In genomic region chr3:107776295-107776694, GRCm38 (mm10) we compare ENCODE assay signal across 13 mouse cellular contexts. TPM values are rescaled to one million over a fixed set of nuclear protein-coding genes. Genes with fewer than 3 reads are reported as not detected.
DNase-seq lines count a peak whose midpoint lies in the region; ATAC-seq and TF ChIP-seq lines count a peak whose summit lies in the region.
"Had no signal": no experiment of that assay in that cellular context is flagged by ENCODE, and none has a peak within 500 bp of the region (broad histone marks: within the 10 kb centered on the region; RNA-seq: fewer than 3 reads in every experiment).

No protein-coding gene starts in this region.

- no peaks in the 10 kb centered on the region for H3K79me2 ChIP-seq in myocyte (ENCODE audit: control insufficient read depth, insufficient read depth)

- intact Hi-C loops in heart, postnatal 14 days (cut with DNase I) = no loop called here

- TF ChIP-seq EP300 in ES-Bruce4 (IDR thresholded peaks at IDR 0.05; ENCODE audit: insufficient read depth, low read depth, low read length) = 0 out of 2 replicates have a peak, but pooled peaks have one; percentile 19

- no peak overlapping the region for H3K9ac ChIP-seq in kidney, postnatal 0 days (ENCODE audit: low read depth, low read length)
- no peak overlapping the region for H3K9ac ChIP-seq in ES-Bruce4 (ENCODE audit: low read depth, poor library complexity, severe bottlenecking)
- H3K9ac ChIP-seq: forebrain, postnatal 0 days; liver, embryonic 13.5 days had no signal

- H3K4me3 ChIP-seq in kidney, postnatal 0 days (replicated peaks; ENCODE audit: low read depth, low read length) = no peak overlapping the region
- H3K4me3 ChIP-seq in ES-Bruce4 (ENCODE audit: low read depth, low read length) (no peak overlapping the region), myocyte (no peak overlapping the region)
- H3K4me3 ChIP-seq: liver, embryonic 13.5 days had no signal

- H3K4me2 ChIP-seq in kidney, postnatal 0 days (ENCODE audit: low read length) = no peak overlapping the region
- H3K4me2 ChIP-seq in myocyte (ENCODE audit: low read depth) = peak overlapping the region; percentile 75
- H3K4me2 ChIP-seq: liver, embryonic 13.5 days had no signal

- peaks cover 9% of the 10 kb centered on the region; the same call in 1 of the 2 replicates for H3K4me1 ChIP-seq in kidney, postnatal 0 days (replicated peaks; ENCODE audit: insufficient read depth, low read length)
- H3K4me1 ChIP-seq in ES-Bruce4 (ENCODE audit: control insufficient read depth, insufficient read depth, low read length) = no peaks in the 10 kb centered on the region
- H3K4me1 ChIP-seq: liver, embryonic 13.5 days had no signal

- H3K27ac ChIP-seq in kidney, postnatal 0 days = no peak overlapping the region
- no peak overlapping the region for H3K27ac ChIP-seq in ES-Bruce4 (ENCODE audit: insufficient read depth, low read length)
- H3K27ac ChIP-seq: liver, embryonic 13.5 days had no signal

- WGBS in kidney, postnatal 0 days = 34% methylated on average over 3 of the region's 3 CpGs

- H3ac ChIP-seq in myocyte (ENCODE audit: control insufficient read depth, insufficient read length) = no peak overlapping the region

- peak; percentile 94 for DNase-seq in heart, adult 11 months
- DNase-seq in heart, postnatal 14 days = no peak
- no peak for DNase-seq in kidney, postnatal 0 days (ENCODE audit: low spot score)
- no peak for DNase-seq in kidney, postnatal 25 days
- no peak for DNase-seq in cerebellum, postnatal 10 days
- DNase-seq in ovary, adult 18-20 months (ENCODE audit: low spot score) = no peak
- DNase-seq: adrenal gland, adult 8-10 months; forebrain, postnatal 0 days; kidney, adult 9 months; liver, embryonic 13.5 days; thymus, postnatal 36 days had no signal

- no peak for TF ChIP-seq CTCF in kidney, postnatal 0 days (IDR thresholded peaks at IDR 0.05; ENCODE audit: low read depth)
- TF ChIP-seq CTCF in ES-Bruce4 (IDR thresholded peaks at IDR 0.05; ENCODE audit: low read depth, low read length) = no peak

- H3K36me3 ChIP-seq in kidney, postnatal 0 days (ENCODE audit: insufficient read depth, low read length) = no peaks in the 10 kb centered on the region
- no peaks in the 10 kb centered on the region for H3K36me3 ChIP-seq in ES-Bruce4 (ENCODE audit: control insufficient read depth, insufficient read depth, low read length, poor library complexity, severe bottlenecking)
- H3K36me3 ChIP-seq in myocyte (ENCODE audit: control insufficient read depth, insufficient read depth) = no peaks in the 10 kb centered on the region
- H3K36me3 ChIP-seq: liver, embryonic 13.5 days had no signal

- no peaks in the 10 kb centered on the region for H3K9me3 ChIP-seq in kidney, postnatal 0 days (replicated peaks; ENCODE audit: low read length)
- no peaks in the 10 kb centered on the region; the same call in 1 of the 2 replicates for H3K9me3 ChIP-seq in ES-Bruce4 (replicated peaks; ENCODE audit: control insufficient read depth, insufficient read depth, low read length, poor library complexity, severe bottlenecking)
- H3K9me3 ChIP-seq: liver, embryonic 13.5 days had no signal

- no peaks in the 10 kb centered on the region for H3K27me3 ChIP-seq in kidney, postnatal 0 days (ENCODE audit: insufficient read depth, low read length)
- H3K27me3 ChIP-seq in ES-Bruce4 (ENCODE audit: control insufficient read depth, insufficient read depth, low read length, poor library complexity, severe bottlenecking) = no peaks in the 10 kb centered on the region
- no peaks in the 10 kb centered on the region for H3K27me3 ChIP-seq in myocyte (ENCODE audit: control insufficient read depth, insufficient read depth, insufficient read length)

- TF ChIP-seq POLR2A in ES-Bruce4 (IDR thresholded peaks at IDR 0.05; ENCODE audit: insufficient read depth, low read length) = no peak
- peak; percentile 17 for TF ChIP-seq POLR2A in myocyte (IDR thresholded peaks at IDR 0.05; ENCODE audit: insufficient read length, low read depth)

- 0 out of 2 replicates have a peak, but pooled peaks have one; percentile 13 for ATAC-seq in kidney, postnatal 0 days (replicated peaks; ENCODE audit: low FRiP score, low read depth)
- ATAC-seq: forebrain, postnatal 0 days had no signal

TF ChIP-seq in myocyte, 11 proteins besides CTCF, POLR2A, EP300 and RAD21:
- TF ChIP-seq MYOG (IDR thresholded peaks at IDR 0.05; ENCODE audit: control insufficient read depth in 1 of 3, insufficient read depth in 1 of 3, insufficient read length in 2 of 3, low read depth in 2 of 3) (peak in 2 of 3 experiments; percentile 70 to 88), REST (IDR thresholded peaks at IDR 0.05; ENCODE audit: insufficient read depth, insufficient read length) (no peak), POLR2AphosphoS2 (IDR thresholded peaks at IDR 0.05; ENCODE audit: insufficient read length, low read depth) (no peak), TCF3 (IDR thresholded peaks at IDR 0.05; ENCODE audit: insufficient read length, low read depth) (no peak), SRF (IDR thresholded peaks at IDR 0.05; ENCODE audit: control insufficient read depth, insufficient read length, low read depth) (no peak), E2F4 (IDR thresholded peaks at IDR 0.05; ENCODE audit: insufficient read depth) (no peak), MYOD1 (IDR thresholded peaks at IDR 0.05; ENCODE audit: control insufficient read depth in 1 of 3, insufficient read length in 2 of 3, low read depth in 2 of 3) (peak; percentile 50 to 85 (median 80)), TCF12 (IDR thresholded peaks at IDR 0.05; ENCODE audit: insufficient read depth, poor library complexity, severe bottlenecking) (peak; percentile 30)
TF ChIP-seq in myocyte: peak in this region for 3.

RNA-seq across cellular contexts. Expression of gene Csf1, which starts 16.0 kb away (rescaled TPM):
- total RNA-seq in heart, postnatal 14 days (2021) = 10 to 100 TPM; 25.5 to 33.6 TPM
- polyA plus RNA-seq in kidney, postnatal 0 days (2015; fragmentation: Nextera tagmentation; extraction: Ambion mirVana) = 7.8 and 8.7 TPM in 2 replicates
- polyA plus RNA-seq in ES-Bruce4 (2011; ENCODE audit: insufficient read depth, insufficient read length, low read depth, missing spikeins) = 27.0 and 32.5 TPM in 2 replicates
- 68.1 TPM for polyA plus RNA-seq in myocyte (2012; fragmentation: generic; extraction: Trizol)
